Mouse (Mus musculus) G1E (cell line): ENCODE results near the gene Gm813.

Source experiments
- CTCF ChIP-seq: IDR thresholded peaks from 2 replicates; pipeline ENCODE4 v1.5.1; 2012; ENCODE audit warnings: low read depth, low read length, inconsistent platforms, mixed read lengths
- GATA2 ChIP-seq: IDR thresholded peaks from 2 replicates; pipeline ENCODE4 v1.6.1; 2012; ENCODE audit warnings: low read depth, low read length, inconsistent platforms, borderline replicate concordance
- POLR2AphosphoS5 ChIP-seq: IDR thresholded peaks from 2 replicates; pipeline ENCODE4 v1.6.1; 2012; ENCODE audit warnings: low read depth, low read length, inconsistent platforms; ENCODE audit not compliant: insufficient replicate concordance
- TAL1 ChIP-seq: conservative IDR thresholded peaks from 2 replicates; pipeline ENCODE4 v1.6.1; 2012; ENCODE audit warnings: low read depth, low read length, inconsistent platforms, mixed read lengths

DNA sequence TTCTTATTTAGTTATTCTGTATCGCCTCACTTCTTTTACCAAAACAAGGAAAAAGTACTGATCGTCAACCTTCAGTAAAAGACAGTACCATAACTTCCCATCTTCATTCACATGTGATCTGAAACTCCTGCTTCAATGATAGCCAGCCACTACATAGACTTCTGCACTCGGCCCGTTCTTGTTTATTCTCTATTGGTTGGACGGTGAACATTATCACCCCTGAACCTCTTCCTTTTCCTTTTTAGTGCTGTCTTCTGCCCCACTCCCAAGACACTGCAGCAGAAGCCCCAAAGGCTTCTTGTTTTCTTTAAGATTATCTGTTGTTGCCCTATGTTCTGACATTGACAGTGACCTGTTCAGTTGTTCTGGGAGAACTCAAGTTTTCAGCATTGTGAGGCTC is 12.2 kb upstream of the Gm813 start:
- TF ChIP-seq CTCF (no peak), POLR2AphosphoS5 (no peak), TAL1 (no peak), GATA2 (no peak)
